Mouse (Mus musculus): Measurements from ENCODE around the gene Dnajc4. TPM values are rescaled to one million over a fixed set of nuclear protein-coding genes. Genes with fewer than 3 reads are reported as not detected.
A peak's percentile ranks its signal among the peaks of the same experiment; 100 is the strongest.

The Dnajc4 gene
- polyA plus RNA-seq, 2 experiments from 2014 or later = 59.8 to 74.9 TPM

- no peak for ATAC-seq
Observed at GRCm38 (mm10) chr19:6947742-6948141, 44.6 kb downstream of the Dnajc4 start.

- ATAC-seq = no peak
Observed at GRCm38 (mm10) chr19:6943709-6944108, 48.7 kb downstream of the Dnajc4 start.

GRCm38 (mm10) chr19:6942764-6943163, 49.6 kb downstream of the Dnajc4 start:
- ATAC-seq = no peak

- ATAC-seq = peak; percentile 87
Observed at GRCm38 (mm10) chr19:6942249-6942691, 50.1 kb downstream of the Dnajc4 start, which contains the start of gene Gpr137. Gene Gpr137 (minus strand): TSS chr19:6942480.

- peak; percentile 72 for ATAC-seq
Observed at GRCm38 (mm10) chr19:6941372-6942248, 50.8 kb downstream of the Dnajc4 start, which contains the start of gene Bad. Gene Bad (plus strand): TSS chr19:6941861.

GRCm38 (mm10) chr19:6940396-6941351, 51.7 kb downstream of the Dnajc4 start:
- no peak for ATAC-seq

GRCm38 (mm10) chr19:6939106-6940002, 53.0 kb downstream of the Dnajc4 start:
- no peak for ATAC-seq

Other genes starting within 250 kb of the Dnajc4 start
- 1 to 10 TPM; 6.4 to 8.3 TPM for gene Rps6ka4, start 151.9 kb downstream of the Dnajc4 start, polyA plus RNA-seq (2017; shearing (Covaris generic))
- gene Ccdc88b, start 134.4 kb downstream of the Dnajc4 start, polyA plus RNA-seq (2017; shearing (Covaris generic)) = 1 to 10 TPM; 3.1 to 5.2 TPM
- 100 to 1,000 TPM; 214 to 232 TPM for gene Trmt112, start 82.9 kb downstream of the Dnajc4 start, polyA plus RNA-seq (2017; shearing (Covaris generic))
- gene Prdx5, start 82.5 kb downstream of the Dnajc4 start, polyA plus RNA-seq (2017; shearing (Covaris generic)) = 100 to 1,000 TPM; 224 to 246 TPM
- gene Esrra, start 70.8 kb downstream of the Dnajc4 start, polyA plus RNA-seq (2017; shearing (Covaris generic)) = 1 to 10 TPM; 2.2 to 5.7 TPM
- not detected for gene Catsperz, start 67.2 kb downstream of the Dnajc4 start, polyA plus RNA-seq (2017; shearing (Covaris generic))
- not detected for gene Kcnk4, start 58.1 kb downstream of the Dnajc4 start, polyA plus RNA-seq (2017; shearing (Covaris generic))
- gene Bad, start 50.7 kb downstream of the Dnajc4 start, polyA plus RNA-seq (2017; shearing (Covaris generic)) = 10 to 100 TPM; 36.8 to 49.6 TPM
- 10 to 100 TPM in 1 of 2 experiments, 1 to 10 TPM in 1; 8.4 to 11.4 TPM for gene Gpr137, start 50.1 kb downstream of the Dnajc4 start, polyA plus RNA-seq (2017; shearing (Covaris generic))
- 10 to 100 TPM in 1 of 2 experiments, 1 to 10 TPM in 1; 9.3 to 23.8 TPM for gene Ppp1r14b, start 17.6 kb downstream of the Dnajc4 start, polyA plus RNA-seq (2017; shearing (Covaris generic))
- 1 to 10 TPM; 3.2 to 3.4 TPM for gene Plcb3, start 16.1 kb downstream of the Dnajc4 start, polyA plus RNA-seq (2017; shearing (Covaris generic))
- gene Fkbp2, start 12.1 kb downstream of the Dnajc4 start, polyA plus RNA-seq (2017; shearing (Covaris generic)) = 10 to 100 TPM; 46.8 to 56.8 TPM
- gene Vegfb, start 4.9 kb downstream of the Dnajc4 start, polyA plus RNA-seq (2017; shearing (Covaris generic)) = 1 to 10 TPM; 3.3 to 4.4 TPM
- gene Nudt22, start 3.5 kb upstream of the Dnajc4 start, polyA plus RNA-seq (2017; shearing (Covaris generic)) = 10 to 100 TPM; 34.8 to 39.6 TPM
- gene Trpt1, start 3.6 kb upstream of the Dnajc4 start, polyA plus RNA-seq (2017; shearing (Covaris generic)) = 10 to 100 TPM in 1 of 2 experiments, 1 to 10 TPM in 1; 8.1 to 10.9 TPM
- gene Fermt3, start 26.9 kb upstream of the Dnajc4 start, polyA plus RNA-seq (2017; shearing (Covaris generic)) = 100 to 1,000 TPM; 272 to 479 TPM
- gene Stip1, start 47.4 kb upstream of the Dnajc4 start, polyA plus RNA-seq (2017; shearing (Covaris generic)) = 100 to 1,000 TPM; 117 to 119 TPM
- 1 to 10 TPM in 1 of 2 experiments, not detected in 1; 2.3 TPM for gene Macrod1, start 64.2 kb upstream of the Dnajc4 start, polyA plus RNA-seq (2017; shearing (Covaris generic))
- gene Flrt1, start 113.2 kb upstream of the Dnajc4 start, polyA plus RNA-seq (2017; shearing (Covaris generic)) = under 1 TPM in 1 of 2 experiments, not detected in 1; 0.22 TPM
- gene Otub1, start 213.7 kb upstream of the Dnajc4 start, polyA plus RNA-seq (2017; shearing (Covaris generic)) = 100 to 1,000 TPM; 157 to 198 TPM
- 100 to 1,000 TPM; 223 to 296 TPM for gene Cox8a, start 225.0 kb upstream of the Dnajc4 start, polyA plus RNA-seq (2017; shearing (Covaris generic))
- gene Naa40, start 248.6 kb upstream of the Dnajc4 start, polyA plus RNA-seq (2017; shearing (Covaris generic)) = 10 to 100 TPM; 21.9 to 26.8 TPM